10 mouse cellular contexts compared by ENCODE assay signal in genomic region chr5:104131544-104131943, GRCm38 (mm10). TPM values are rescaled to one million over a fixed set of nuclear protein-coding genes. Genes with fewer than 3 reads are reported as not detected.
A peak's percentile ranks its signal among the peaks of the same experiment; 100 is the strongest.
DNase-seq lines count a peak whose midpoint lies in the region; ATAC-seq lines count a peak whose summit lies in the region.
"Had no signal": no experiment of that assay in that cellular context is flagged by ENCODE, and none has a peak within 500 bp of the region (broad histone marks: within the 10 kb centered on the region; RNA-seq: fewer than 3 reads in every experiment).

No protein-coding gene starts in this region.

- no peak overlapping the region for H3K4me2 ChIP-seq in embryonic facial prominence, embryonic 14.5 days (ENCODE audit: low read depth, low read length)
- H3K4me2 ChIP-seq in neural tube, embryonic 15.5 days, result no peak overlapping the region
- no peak overlapping the region for H3K4me2 ChIP-seq in intestine, embryonic 16.5 days (ENCODE audit: low read depth, low read length)

- ATAC-seq in embryonic facial prominence, embryonic 14.5 days (ENCODE audit: low read depth), result no peak; the same call in 1 of the 2 replicates
- ATAC-seq in neural tube, embryonic 15.5 days (ENCODE audit: low FRiP score), result peak; percentile 66
- peak; percentile 54 for ATAC-seq in intestine, embryonic 16.5 days
- ATAC-seq in megakaryocyte progenitor cell, adult 5-6 weeks (replicated peaks; ENCODE audit: poor library complexity), result peak; percentile 57

- DNase-seq in embryonic facial prominence, embryonic 14.5 days (ENCODE audit: low spot score), result peak; percentile 63
- DNase-seq in embryonic facial prominence, embryonic 10.5 days (ENCODE audit: low spot score), result no peak
- no peak for DNase-seq in neural tube, embryonic 10.5 days (ENCODE audit: extremely low spot score, low spot score)
- DNase-seq in testis, postnatal 14 days (ENCODE audit: low spot score), result no peak
- DNase-seq in retina, postnatal 1 day, result no peak

- no peaks in the 10 kb centered on the region for H3K36me3 ChIP-seq in embryonic facial prominence, embryonic 14.5 days (ENCODE audit: control insufficient read depth, insufficient read depth, low read length)
- no peaks in the 10 kb centered on the region for H3K36me3 ChIP-seq in embryonic facial prominence, embryonic 10.5 days (replicated peaks)
- no peaks in the 10 kb centered on the region for H3K36me3 ChIP-seq in neural tube, embryonic 15.5 days
- no peaks in the 10 kb centered on the region for H3K36me3 ChIP-seq in intestine, embryonic 16.5 days (ENCODE audit: control insufficient read depth, insufficient read depth, low read length)

- WGBS in embryonic facial prominence, embryonic 14.5 days, result 55% methylated on average over 4 of the region's 4 CpGs
- WGBS in embryonic facial prominence, embryonic 10.5 days, result 70% methylated on average over 4 of the region's 4 CpGs
- WGBS in neural tube, embryonic 15.5 days, result 79% methylated on average over 4 of the region's 4 CpGs
- 52% methylated on average over 4 of the region's 4 CpGs for WGBS in intestine, embryonic 16.5 days

- no peaks in the 10 kb centered on the region for H3K9me3 ChIP-seq in embryonic facial prominence, embryonic 14.5 days (ENCODE audit: control insufficient read depth, low read length)
- H3K9me3 ChIP-seq in embryonic facial prominence, embryonic 10.5 days, result no peaks in the 10 kb centered on the region
- H3K9me3 ChIP-seq in neural tube, embryonic 15.5 days (replicated peaks), result no peaks in the 10 kb centered on the region
- no peaks in the 10 kb centered on the region for H3K9me3 ChIP-seq in intestine, embryonic 16.5 days (ENCODE audit: control insufficient read depth, low read length)
- H3K9me3 ChIP-seq: megakaryocyte, embryonic 14.5 days had no signal

- H3K9ac ChIP-seq in embryonic facial prominence, embryonic 14.5 days (ENCODE audit: low read depth, low read length), result no peak overlapping the region
- no peak overlapping the region for H3K9ac ChIP-seq in neural tube, embryonic 15.5 days (replicated peaks)
- no peak overlapping the region for H3K9ac ChIP-seq in intestine, embryonic 16.5 days (ENCODE audit: low read depth, low read length)

- no peak overlapping the region for H3K27ac ChIP-seq in embryonic facial prominence, embryonic 14.5 days (replicated peaks; ENCODE audit: low read depth, low read length)
- H3K27ac ChIP-seq in embryonic facial prominence, embryonic 10.5 days (replicated peaks), result no peak overlapping the region
- H3K27ac ChIP-seq in neural tube, embryonic 15.5 days (replicated peaks), result no peak overlapping the region
- H3K27ac ChIP-seq in intestine, embryonic 16.5 days (ENCODE audit: low read length), result no peak overlapping the region

- H3K4me3 ChIP-seq in embryonic facial prominence, embryonic 14.5 days (ENCODE audit: low read depth, low read length), result no peak overlapping the region
- H3K4me3 ChIP-seq in embryonic facial prominence, embryonic 10.5 days, result no peak overlapping the region
- no peak overlapping the region for H3K4me3 ChIP-seq in neural tube, embryonic 15.5 days (replicated peaks)
- H3K4me3 ChIP-seq in intestine, embryonic 16.5 days (ENCODE audit: low read length), result no peak overlapping the region

- H3K27me3 ChIP-seq in embryonic facial prominence, embryonic 14.5 days (replicated peaks; ENCODE audit: control insufficient read depth, insufficient read depth, low read length), result no peaks in the 10 kb centered on the region
- H3K27me3 ChIP-seq in embryonic facial prominence, embryonic 10.5 days (replicated peaks; ENCODE audit: low read depth, poor library complexity, severe bottlenecking), result no peaks in the 10 kb centered on the region
- no peaks in the 10 kb centered on the region for H3K27me3 ChIP-seq in neural tube, embryonic 15.5 days (replicated peaks)
- H3K27me3 ChIP-seq in intestine, embryonic 16.5 days (replicated peaks; ENCODE audit: control insufficient read depth, insufficient read depth, low read length), result no peaks in the 10 kb centered on the region

- H3K4me1 ChIP-seq in embryonic facial prominence, embryonic 14.5 days (ENCODE audit: control insufficient read depth, insufficient read depth, low read length), result peaks cover 7% of the 10 kb centered on the region; the same call in 1 of the 2 replicates
- peaks cover 20% of the 10 kb centered on the region for H3K4me1 ChIP-seq in embryonic facial prominence, embryonic 10.5 days
- no peaks in the 10 kb centered on the region for H3K4me1 ChIP-seq in neural tube, embryonic 15.5 days
- H3K4me1 ChIP-seq in intestine, embryonic 16.5 days (ENCODE audit: control insufficient read depth, insufficient read depth, low read length), result peaks cover 13% of the 10 kb centered on the region; the same call in 1 of the 2 replicates
- H3K4me1 ChIP-seq: megakaryocyte, embryonic 14.5 days had no signal

RNA-seq across cellular contexts. Expression of gene Sparcl1, which starts 18.0 kb away (rescaled TPM):
- 108 and 117 TPM in 2 replicates for polyA plus RNA-seq in embryonic facial prominence, embryonic 14.5 days (2014; fragmentation: Nextera tagmentation; extraction: Ambion mirVana)
- 26.5 and 28.3 TPM in 2 replicates for polyA plus RNA-seq in embryonic facial prominence, embryonic 10.5 days (2016; fragmentation: Nextera tagmentation; extraction: Ambion mirVana)
- 479 and 515 TPM in 2 replicates for polyA plus RNA-seq in neural tube, embryonic 15.5 days (2015; fragmentation: Nextera tagmentation; extraction: Ambion mirVana)
- 191 and 194 TPM in 2 replicates for polyA plus RNA-seq in intestine, embryonic 16.5 days (2015; fragmentation: Nextera tagmentation; extraction: Ambion mirVana)
- not detected in 2 replicates for total RNA-seq in megakaryocyte progenitor cell, adult 5-6 weeks (2015)
- total RNA-seq in megakaryocyte progenitor cell, adult 5-6 weeks (2017), result not detected in 2 replicates

RNA-seq across cellular contexts. Expression of gene Dspp, which starts 39.0 kb away (rescaled TPM):
- polyA plus RNA-seq in embryonic facial prominence, embryonic 14.5 days (2014; fragmentation: Nextera tagmentation; extraction: Ambion mirVana), result not detected in 2 replicates
- polyA plus RNA-seq in embryonic facial prominence, embryonic 10.5 days (2016; fragmentation: Nextera tagmentation; extraction: Ambion mirVana), result not detected in 2 replicates
- not detected in 2 replicates for polyA plus RNA-seq in neural tube, embryonic 15.5 days (2015; fragmentation: Nextera tagmentation; extraction: Ambion mirVana)
- not detected in 2 replicates for polyA plus RNA-seq in intestine, embryonic 16.5 days (2015; fragmentation: Nextera tagmentation; extraction: Ambion mirVana)
- not detected in 2 replicates for total RNA-seq in megakaryocyte progenitor cell, adult 5-6 weeks (2015)
- not detected in 2 replicates for total RNA-seq in megakaryocyte progenitor cell, adult 5-6 weeks (2017)
- total RNA-seq: heart, adult 18-20 months had no signal

RNA-seq across cellular contexts. Expression of gene Gm17660, which starts 54.1 kb away (rescaled TPM):
- 0.47 TPM in 1 of 2 replicates, not detected in the other for polyA plus RNA-seq in embryonic facial prominence, embryonic 14.5 days (2014; fragmentation: Nextera tagmentation; extraction: Ambion mirVana)
- polyA plus RNA-seq in embryonic facial prominence, embryonic 10.5 days (2016; fragmentation: Nextera tagmentation; extraction: Ambion mirVana), result not detected in 2 replicates
- polyA plus RNA-seq in neural tube, embryonic 15.5 days (2015; fragmentation: Nextera tagmentation; extraction: Ambion mirVana), result not detected in 2 replicates
- not detected in 2 replicates for polyA plus RNA-seq in intestine, embryonic 16.5 days (2015; fragmentation: Nextera tagmentation; extraction: Ambion mirVana)
- total RNA-seq in megakaryocyte progenitor cell, adult 5-6 weeks (2015), result not detected in 2 replicates
- not detected in 2 replicates for total RNA-seq in megakaryocyte progenitor cell, adult 5-6 weeks (2017)
- total RNA-seq: heart, adult 18-20 months had no signal
